Mouse (Mus musculus) cerebellum, adult 2 months (tissue): ENCODE data around the gene Tmeff2.

Source experiments
- CTCF ChIP-seq: fragments of 200-500 bp; IDR thresholded peaks from 2 replicates; pipeline ENCODE4 v1.5.1; 2011; ENCODE audit warnings: low read depth, mild to moderate bottlenecking, control low read depth, low read length, moderate library complexity, borderline replicate concordance; ENCODE audit not compliant: insufficient read depth
- POLR2A ChIP-seq: fragments of 200-500 bp; IDR thresholded peaks from 2 replicates; pipeline ENCODE4 v1.6.1; 2011; ENCODE audit warnings: low read length, control low read depth, borderline replicate concordance; ENCODE audit not compliant: insufficient read depth

GRCm38 (mm10) chr1:51141381-51141780 lies 240.9 kb downstream of the Tmeff2 start:
- TF ChIP-seq CTCF, result no peak
- TF ChIP-seq POLR2A, result no peak
